Mouse (Mus musculus): ENCODE results near the gene Nfkbie.

Gene Nfkbie

DNA sequence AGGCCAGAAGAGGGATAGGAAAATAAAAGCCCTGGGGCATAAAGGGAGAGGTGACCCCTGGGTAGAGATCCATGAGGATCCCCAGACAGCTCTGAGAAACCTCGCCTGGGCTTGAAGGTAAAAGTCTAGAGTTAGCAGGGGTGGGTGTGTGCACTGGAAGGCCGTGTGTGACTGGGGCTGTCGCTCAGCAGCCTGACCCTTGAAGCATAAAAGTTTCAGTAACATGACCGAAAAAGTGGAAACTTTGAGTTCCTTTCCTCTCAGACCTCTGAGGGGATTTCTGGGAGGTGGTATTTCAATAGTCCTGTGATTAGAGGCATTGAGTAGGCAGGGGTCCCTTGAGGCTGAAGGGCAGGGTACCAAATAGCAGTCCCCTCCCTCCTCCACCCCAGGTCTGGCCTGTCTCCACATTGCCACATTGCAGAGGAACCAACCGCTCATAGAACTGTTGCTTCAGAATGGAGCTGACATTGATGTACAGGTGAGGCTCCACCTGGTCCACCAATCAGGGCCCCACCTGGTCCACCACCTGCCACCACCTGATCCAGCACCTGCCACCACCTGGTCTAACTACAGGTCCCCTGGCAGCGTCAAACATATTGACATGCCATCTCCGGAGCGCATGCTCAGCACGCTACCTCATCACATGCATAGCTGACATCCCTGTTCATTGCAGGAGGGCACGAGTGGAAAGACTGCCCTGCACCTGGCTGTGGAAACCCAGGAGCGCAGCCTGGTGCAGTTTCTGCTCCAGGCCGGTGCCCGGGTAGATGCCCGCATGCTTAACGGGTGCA, 4.4 kb downstream of the Nfkbie start:
- DNase-seq (ENCODE audit: extremely low read depth, low read depth, low spot score), result no peak

DNA sequence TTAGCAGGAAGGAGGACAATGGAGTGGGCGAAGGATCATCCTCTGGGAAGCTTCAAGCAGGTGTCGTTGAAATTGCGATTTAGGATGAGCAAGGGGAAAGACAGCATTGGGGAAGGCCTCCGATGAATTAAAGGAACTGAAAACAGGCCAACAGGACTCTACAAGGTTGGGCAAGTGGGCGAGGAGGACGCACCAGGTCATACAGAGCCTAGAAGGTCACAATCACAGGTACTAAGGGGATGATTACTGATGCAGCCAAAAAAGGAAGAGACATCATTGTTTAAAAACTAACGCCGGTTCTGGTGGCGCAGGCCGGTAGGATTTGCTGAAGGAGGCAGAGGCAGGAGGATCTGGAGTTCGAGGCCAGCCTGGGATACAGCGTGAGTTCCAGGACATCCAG, 7.7 kb downstream of the Nfkbie start:
- no peak for DNase-seq (ENCODE audit: extremely low read depth, low read depth, low spot score)

DNA sequence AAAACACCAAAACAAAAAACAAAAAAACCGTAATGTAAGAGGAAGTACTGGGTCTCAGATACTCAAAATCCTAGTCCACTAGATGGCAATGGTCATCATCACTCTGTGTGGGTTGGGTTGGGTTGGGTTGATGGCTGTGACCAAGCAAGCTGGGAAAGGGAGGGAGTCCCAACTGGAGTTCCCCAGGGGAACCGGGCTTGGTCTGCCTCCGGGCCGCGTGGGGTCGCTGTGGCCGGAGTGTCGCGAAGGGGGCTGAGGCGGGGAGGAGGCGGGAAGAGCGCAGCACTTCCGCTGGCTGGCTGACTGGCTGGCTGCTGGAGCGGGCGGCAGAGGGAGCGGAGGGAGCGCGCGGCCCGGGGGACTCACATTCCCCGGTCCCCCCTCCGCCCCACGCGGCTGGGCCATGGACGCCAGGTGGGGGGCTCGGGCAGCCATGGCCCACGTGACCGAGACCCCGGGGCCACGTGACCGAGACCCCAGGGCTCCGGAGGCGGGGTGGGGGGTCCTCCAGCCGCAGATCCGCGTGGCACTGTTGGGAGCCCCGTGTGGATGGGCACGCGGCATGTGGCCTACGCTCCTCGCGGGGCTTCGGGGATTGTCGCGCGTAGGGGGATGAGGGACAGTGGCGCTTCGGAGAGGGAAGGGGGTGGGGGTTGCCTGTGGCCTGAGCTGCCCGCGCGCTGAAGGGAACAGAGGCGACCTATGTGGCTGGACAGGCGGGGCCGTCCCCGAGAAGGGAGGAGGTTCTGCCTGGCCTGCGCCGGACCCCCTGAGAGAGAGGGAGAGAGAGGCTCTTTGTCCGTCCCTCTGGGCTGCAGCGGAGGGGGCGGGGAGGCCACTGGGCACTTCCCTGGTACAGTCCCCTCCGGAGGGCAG, 8.4 kb downstream of the Nfkbie start, which contains the start of gene Slc35b2:
Gene Slc35b2, plus strand, starts transcription at position 220 of the 876 bp plus-strand sequence.
- DNase-seq (ENCODE audit: extremely low read depth, low read depth, low spot score), result no peak

DNA sequence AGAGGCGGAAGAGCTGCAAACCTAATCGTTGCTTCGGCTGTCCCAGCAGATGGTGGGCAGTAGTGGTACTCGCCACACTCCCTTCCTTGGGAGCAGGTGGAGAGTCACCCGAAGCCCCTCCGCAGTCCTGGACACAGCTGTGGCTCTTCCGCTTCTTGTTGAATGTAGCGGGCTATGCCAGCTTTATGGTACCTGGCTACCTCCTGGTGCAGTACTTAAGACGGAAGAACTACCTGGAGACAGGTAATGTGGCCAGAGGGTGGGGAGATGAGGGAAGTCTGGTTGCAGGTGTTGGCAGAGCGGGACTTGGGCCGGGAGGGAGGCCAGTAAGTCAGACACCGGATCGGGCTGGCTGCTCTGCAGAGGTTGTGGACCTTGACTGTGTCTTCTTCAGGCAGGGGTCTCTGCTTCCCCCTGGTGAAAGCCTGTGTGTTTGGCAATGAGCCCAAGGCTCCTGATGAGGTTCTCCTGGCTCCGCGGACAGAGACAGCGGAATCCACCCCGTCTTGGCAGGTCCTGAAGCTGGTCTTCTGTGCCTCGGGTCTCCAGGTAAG, 9.1 kb downstream of the Nfkbie start:
- no peak for DNase-seq (ENCODE audit: extremely low read depth, low read depth, low spot score)

DNA sequence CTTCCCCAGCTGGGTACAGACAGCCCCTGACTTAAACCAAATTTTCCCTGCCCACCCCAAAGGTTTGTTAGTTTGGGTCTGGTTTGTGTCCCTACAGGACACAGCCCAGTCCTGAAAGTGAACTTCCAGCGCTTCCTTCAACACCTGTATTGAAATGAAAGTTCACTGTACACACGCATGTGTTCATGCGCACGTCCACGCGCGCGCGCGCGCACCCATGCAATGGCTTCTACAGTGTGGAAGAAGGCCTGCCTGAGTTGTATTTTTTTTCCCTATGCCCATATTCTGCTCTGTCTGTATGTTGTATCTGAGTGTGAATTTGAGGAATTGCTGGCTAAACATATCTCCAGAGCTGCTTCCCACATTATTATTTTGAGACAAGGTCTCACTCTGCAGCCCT, 9.6 kb downstream of the Nfkbie start:
- DNase-seq (ENCODE audit: extremely low read depth, low read depth, low spot score), result no peak

DNA sequence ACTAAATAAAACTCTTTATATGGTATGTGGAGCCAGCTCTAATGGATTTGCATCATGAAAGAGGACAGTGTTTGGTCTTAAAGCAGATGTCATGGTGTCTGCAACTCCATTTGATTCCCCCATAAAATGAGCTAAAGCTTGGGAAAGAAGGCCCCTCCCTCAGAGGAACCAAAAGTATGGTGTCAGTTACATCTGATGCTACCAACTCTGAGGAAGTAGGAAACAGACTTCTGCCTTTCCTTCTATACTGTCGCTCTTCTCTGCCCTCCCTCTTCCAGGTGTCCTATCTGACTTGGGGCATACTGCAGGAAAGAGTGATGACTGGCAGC, 10.5 kb downstream of the Nfkbie start:
- no peak for DNase-seq (ENCODE audit: extremely low read depth, low read depth, low spot score)

DNA sequence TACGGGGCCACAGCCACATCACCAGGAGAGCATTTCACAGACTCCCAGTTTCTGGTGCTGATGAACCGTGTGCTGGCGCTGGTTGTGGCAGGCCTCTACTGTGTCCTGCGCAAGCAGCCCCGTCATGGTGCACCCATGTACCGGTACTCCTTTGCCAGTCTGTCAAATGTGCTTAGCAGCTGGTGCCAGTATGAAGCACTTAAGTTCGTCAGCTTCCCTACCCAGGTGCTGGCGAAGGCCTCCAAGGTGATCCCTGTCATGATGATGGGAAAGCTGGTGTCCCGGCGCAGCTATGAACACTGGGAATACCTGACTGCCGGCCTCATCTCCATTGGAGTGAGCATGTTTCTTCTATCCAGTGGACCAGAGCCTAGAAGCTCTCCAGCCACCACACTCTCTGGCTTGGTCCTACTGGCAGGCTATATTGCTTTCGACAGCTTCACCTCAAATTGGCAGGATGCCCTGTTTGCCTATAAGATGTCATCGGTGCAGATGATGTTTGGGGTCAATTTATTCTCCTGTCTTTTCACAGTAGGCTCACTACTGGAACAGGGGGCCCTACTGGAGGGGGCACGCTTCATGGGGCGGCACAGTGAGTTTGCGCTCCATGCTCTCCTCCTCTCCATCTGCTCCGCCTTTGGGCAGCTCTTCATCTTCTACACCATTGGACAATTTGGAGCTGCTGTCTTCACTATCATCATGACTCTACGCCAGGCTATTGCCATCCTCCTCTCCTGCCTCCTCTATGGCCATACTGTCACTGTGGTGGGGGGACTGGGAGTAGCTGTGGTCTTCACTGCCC, 11.1 kb downstream of the Nfkbie start:
- DNase-seq (ENCODE audit: extremely low read depth, low read depth, low spot score), result no peak

DNA sequence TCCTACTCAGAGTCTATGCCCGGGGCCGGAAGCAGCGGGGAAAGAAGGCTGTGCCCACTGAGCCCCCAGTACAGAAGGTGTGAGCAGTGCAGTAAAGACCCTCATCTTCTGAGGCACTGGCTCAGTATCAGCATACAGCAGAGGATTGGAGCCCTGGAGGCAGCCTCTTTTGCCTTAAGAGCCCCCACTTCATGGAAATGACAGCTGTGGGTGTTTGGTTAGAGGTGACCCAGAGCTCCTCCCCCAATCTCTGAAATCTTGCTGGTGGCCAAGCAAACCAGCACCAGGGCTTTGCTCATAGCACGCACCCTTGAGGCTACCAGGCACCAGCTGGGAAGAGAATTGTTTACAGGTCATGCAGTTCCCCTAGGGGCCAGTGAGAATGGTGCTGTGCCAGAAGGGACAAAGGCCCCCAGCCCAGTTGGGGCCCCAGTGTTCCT, 11.7 kb downstream of the Nfkbie start:
- no peak for DNase-seq (ENCODE audit: extremely low read depth, low read depth, low spot score)

DNA sequence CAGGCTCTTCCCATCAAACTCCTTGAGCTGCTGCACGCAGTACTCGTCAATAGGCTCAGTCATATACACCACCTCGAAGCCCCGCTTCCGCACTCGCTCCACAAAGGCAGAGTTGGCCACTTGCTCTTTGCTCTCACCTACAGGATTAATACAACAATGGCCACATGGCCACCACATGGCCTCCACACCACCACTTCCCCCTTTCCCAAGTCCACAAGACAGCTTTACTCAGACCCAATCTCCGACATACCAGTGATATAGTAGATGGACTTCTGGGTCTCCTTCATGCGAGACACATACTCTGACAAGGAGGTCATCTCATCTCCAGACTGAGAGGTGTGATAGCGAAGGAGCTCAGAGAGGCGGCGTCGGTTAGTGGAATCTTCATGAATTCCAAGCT, 13.5 kb downstream of the Nfkbie start:
- DNase-seq (ENCODE audit: extremely low read depth, low read depth, low spot score), result no peak

DNA sequence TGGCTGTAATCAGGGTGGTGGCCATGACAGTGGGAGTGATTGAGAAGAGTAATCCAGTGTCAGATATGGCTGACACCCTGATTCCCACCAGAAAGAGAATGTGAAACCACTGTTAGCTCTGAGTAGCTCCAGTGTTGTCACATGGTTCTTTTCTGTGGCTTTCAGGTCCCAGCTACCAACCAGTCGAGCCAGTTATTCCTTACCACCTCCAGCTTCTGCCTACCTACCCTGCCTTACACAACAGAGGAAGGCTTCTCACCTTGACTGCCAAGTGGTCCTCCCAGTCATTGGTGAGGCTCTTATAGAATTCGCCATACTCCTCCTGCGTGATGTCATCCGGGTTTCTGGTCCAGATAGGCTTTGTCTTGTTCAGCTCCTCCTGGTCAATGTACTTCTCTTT, 14.5 kb downstream of the Nfkbie start:
- DNase-seq (ENCODE audit: extremely low read depth, low read depth, low spot score), result peak; percentile 81

DNA sequence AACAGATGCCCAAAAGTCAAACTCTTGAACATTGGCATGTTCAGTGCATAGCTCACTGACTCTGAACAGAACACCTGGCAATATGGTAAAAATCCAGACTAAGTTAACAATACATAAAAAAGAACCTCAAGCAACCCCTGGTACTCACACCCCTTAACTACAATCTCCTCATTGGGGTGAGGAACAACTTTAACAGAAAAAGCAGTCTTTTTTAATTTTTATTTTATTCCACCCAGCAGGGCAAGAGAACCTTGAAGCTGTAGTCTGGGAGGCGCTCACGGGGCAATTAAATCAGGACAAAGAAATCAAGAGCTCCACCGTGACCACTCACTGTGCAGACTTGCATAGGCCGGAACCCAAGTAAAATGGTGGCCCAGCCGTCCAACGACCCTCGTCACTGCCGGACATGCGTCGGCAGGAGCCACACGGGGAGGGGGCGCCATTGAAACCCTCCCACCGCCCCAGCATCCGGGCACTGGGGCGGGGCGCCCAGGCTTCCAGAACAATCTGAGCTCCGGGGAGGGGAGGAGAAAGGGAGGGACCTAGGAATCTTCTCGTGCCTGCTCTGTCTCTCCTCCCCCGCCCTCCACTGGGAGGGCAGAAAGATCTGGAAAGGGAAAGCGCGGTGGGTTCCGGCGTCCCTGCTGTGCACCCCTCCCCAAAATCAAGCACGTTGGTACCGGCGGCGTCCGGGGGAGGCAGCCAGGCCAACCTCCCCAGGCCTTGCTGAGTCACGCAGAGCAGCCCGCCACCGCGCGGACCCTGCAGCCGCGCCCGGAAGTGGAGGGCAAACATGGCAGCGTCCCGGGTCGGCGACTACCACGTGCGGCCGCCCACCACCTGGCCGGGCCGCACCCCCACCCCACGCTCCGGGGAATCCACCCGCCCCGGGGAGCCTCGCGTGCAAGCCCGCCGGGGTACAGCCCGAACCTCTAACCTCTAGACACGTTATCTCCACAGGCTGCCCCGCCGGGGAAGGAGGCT, 16.9 kb downstream of the Nfkbie start:
- DNase-seq (ENCODE audit: extremely low read depth, low read depth, low spot score), result no peak

DNA sequence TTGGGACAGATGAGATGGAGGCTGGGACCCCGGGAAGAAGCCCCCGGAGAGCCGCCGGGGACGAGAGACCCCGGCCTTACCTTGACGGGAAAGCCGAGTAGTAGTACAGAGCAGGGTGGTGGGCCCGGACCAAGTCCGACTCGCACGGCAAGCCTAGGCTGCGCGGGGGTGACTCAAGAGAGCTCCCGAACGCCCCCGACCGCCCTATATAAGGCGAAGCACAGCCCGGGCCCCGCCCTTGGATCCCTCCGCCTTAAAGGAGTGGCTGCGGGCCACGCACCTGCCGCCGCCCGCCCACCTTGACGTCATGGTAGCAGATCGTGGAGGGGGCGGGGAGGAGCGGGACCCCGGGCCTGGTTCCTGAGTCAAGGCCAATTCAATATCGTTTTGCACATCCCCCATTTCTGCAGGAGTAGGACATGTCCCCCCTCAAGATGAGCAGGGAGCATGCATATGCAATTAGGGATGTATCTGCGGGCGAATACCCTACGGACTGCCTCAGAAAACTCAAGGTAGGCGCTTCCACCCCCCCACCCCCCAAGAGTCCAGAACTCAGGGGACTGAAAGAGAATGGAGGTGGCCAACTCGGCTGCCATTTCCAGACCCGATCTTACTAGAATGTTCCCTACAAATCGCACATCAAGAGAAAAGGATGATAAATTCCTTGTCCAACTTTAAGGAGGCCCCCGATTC, 17.7 kb downstream of the Nfkbie start, which contains the start of gene Hsp90ab1:
Gene Hsp90ab1, minus strand, starts transcription at position 185 of the 693 bp plus-strand sequence.
- no peak for DNase-seq (ENCODE audit: extremely low read depth, low read depth, low spot score)

DNA sequence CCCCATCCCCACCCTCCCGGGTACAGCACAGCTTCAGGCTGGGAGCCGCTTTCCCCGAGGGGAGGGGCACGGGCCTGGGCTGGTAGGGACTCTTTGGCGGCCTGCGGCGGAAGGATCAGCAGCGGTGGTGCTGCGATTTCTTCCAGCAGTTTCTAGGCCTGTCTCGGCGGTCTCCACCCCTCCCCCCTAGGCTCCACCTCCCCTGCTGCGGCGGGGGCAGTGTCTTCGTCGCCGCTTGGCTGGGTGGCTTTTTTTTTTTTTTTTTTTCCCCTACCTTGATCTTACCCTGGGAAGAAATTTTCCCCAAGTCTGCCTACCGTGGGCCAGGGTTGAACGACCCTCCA, 18.2 kb downstream of the Nfkbie start:
- no peak for DNase-seq (ENCODE audit: extremely low read depth, low read depth, low spot score)

DNA sequence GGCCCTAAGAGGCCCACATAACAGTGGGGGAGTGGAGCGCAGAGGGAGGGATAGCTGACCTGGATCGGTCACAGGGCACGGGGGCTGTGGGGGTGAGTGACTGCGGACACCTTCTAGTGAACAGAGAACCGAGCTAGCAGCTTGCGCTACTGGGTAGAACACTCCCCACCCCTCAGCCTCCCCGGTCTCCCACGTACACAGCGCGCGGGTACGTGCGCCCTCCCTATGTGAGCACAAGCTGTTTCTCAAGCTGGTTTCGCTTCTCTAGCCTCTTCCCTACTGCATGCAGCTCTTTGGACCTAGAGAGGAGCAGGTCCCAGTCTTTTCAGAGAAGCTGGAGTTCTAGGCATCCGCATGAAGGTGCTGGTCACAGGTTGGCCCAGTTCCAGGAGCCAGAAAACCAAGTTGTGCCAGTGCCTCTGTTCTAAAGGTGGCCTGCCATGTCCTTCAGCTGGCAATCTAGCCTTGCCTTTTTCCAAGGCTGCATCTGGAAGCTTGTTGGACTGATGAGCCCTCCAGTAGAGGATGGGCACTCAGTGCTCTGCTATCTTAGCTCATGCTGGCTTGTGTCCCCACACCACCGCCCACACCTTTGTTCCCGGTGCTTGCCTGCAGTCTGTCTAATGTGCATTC, 18.7 kb downstream of the Nfkbie start:
- DNase-seq (ENCODE audit: extremely low read depth, low read depth, low spot score), result no peak

DNA sequence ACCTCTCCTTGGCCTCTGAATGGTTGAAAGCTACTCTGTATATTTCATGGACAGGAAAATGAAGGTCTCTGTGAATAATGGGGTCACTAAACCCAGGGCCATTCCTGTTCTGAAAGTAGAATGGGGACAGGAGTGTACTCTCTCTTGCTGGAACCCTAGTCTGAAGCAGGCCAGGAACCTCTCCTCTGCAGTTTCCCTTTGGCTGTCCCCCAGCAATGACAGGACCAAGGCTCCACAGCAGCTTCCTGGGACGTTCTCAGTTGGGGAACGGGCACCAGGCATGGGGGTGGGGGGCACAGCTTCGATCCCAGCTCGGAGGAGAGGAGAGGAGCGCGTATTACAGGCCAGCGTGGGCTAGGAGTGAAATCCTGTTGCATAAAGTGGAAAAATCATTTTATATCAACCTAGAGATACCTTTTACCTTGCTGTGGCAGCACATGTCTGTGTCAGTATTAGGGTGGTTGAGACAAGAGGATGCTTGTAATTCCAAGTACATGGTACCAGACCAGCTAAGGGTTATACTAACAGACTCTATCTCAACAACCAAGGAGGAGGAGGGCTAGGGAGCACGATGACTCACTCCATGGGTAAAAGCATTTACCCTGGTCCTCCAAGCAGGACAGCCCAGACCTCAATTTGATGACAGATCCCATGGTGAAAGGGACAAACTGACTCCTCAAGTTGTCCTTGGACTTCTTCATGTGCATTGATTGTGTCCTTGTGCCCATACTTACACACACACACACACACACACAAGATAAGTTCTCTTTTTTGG, 19.8 kb downstream of the Nfkbie start:
- no peak for DNase-seq (ENCODE audit: extremely low read depth, low read depth, low spot score)

DNA sequence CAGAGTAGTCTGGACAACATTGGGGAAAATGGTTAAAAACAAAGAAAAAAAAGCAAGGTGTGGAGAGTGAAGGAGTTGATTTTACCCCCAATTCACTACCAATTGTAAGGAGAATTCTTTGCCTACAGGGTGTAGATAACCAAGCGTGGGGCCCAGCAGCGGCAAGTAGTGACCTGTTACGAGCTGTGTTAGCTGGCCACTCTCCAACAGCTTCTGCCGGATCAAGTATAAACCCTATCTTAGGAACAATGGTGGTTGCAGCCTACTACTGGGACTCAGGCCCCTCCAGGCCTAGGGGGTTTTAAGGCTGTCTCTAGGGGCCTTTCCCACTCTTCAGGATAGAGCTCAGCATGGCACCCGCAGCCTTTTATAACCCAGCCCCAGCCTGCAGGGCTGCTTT, 22.7 kb downstream of the Nfkbie start:
- DNase-seq (ENCODE audit: extremely low read depth, low read depth, low spot score), result no peak

DNA sequence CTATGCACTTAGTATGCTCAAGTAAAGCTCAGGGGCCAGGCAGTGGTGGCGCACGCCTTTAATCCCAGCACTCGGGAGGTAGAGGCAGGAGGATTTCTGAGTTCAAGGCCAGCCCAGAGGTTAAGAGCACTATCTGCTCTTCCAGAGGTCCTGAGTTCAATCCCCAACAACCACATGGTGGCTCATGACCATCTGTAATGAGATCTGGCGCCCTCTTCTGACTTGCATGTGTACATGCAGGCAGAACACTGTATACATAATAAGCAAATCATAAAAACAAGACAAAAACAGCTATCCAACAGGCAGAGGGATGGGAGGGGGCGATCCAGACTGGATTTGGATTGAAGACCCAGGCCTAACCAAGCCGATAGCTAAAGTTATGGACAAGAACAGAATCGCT, 23.3 kb downstream of the Nfkbie start:
- DNase-seq (ENCODE audit: extremely low read depth, low read depth, low spot score), result no peak

DNA sequence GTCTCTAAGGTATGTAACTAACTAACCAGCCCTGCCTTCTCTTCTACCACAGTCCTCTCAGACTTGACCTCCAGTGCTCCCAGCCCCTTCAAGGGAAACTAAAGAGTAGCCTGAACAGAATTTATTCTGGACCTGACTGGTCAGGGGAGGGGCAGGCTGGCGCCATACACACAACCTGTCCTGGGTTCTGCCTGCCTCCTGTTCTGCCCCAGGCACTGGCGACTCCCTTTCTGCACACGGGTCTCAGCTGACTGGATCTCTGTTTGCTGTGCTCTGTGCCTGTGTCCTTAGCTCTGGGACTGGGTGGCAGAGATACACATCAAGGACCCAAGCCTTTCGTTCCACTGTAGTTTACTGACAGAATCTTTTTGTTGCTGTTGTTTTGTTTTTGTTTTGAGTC, 24.1 kb downstream of the Nfkbie start:
- DNase-seq (ENCODE audit: extremely low read depth, low read depth, low spot score), result no peak

Measured in fat pad, adult 2 months (tissue).